Mouse (Mus musculus): ENCODE data around the gene Tmprss13.

Gene Tmprss13

DNA sequence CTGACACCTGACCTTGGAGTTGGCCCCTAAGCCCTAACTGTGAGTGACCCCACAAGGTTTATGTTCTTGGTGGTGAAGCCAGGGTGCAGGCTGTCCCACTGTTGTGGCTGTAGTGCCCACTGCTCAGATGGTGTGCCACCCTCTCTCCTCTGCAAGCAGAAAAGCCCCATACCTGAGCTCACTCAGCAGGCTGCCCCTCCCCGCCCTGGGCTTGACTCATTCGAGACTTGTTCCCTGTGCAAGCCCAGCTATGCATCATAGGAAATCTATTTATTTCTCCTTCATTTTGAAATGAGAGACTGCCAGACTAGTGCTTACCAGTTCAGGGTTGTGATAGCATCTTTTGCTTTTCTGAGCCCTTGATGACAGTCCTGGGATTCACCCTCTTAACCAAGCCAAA is 18.5 kb downstream of the Tmprss13 start:
- no peak for DNase-seq (ENCODE audit: low spot score)

DNA sequence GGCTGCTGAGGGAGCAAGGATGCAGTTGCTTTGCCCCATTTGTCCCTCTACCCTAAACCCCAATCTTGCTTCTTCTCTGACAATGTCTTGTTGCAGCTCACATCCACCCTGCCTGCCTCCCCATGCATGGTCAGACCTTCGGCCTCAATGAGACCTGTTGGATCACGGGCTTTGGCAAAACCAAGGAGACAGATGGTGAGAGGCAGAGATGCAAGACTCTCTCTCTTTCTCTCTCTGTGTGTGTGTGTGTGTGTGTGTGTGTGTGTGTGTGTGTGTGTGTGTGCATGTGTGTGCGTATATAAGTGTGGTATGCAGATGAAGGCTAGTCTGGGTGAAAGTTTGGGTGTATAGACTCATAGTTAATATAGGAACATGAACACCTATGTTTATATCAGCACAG is 24.2 kb downstream of the Tmprss13 start:
- no peak for DNase-seq (ENCODE audit: low spot score)

DNA sequence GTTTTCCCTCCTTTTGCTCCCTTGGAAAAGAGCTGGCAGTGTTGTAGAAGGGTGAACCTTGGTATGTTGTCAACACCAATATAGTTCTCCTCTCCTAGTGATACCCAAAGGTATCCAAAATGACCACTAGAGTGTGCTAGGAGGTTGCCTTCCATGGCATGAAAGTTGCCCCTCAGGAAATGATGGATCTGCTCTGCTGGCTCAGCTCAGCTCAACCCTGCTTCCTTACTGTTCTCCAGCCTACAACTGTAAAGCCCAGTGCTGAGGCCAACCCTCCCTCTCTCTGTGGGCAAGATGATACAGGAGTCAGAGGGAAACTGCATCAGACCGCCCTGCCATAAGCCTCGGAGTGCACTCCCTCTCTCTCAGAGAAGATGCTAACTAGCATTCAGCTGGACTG is 26.6 kb downstream of the Tmprss13 start:
- no peak for DNase-seq (ENCODE audit: low spot score)

DNA sequence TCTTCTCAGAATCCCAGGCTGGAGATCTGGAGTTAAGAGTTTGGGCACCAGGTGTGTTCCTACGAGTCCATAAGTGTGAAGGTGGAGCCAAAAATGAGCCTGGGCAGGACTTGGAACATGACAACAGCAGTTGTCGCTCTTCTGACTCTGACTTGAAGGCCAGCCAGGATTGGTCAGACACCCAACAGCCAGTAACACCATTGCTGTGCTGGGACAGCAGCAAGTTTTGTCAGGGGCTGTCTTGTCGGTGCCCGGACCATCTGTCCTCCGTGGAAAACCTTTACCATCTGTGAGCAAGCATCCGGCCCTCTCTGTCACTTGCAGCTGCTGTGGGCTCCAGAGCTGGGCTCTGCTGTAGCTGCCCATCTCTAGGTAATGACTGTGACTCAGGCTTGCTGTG is 27.4 kb downstream of the Tmprss13 start:
- DNase-seq (ENCODE audit: low spot score) = no peak

DNA sequence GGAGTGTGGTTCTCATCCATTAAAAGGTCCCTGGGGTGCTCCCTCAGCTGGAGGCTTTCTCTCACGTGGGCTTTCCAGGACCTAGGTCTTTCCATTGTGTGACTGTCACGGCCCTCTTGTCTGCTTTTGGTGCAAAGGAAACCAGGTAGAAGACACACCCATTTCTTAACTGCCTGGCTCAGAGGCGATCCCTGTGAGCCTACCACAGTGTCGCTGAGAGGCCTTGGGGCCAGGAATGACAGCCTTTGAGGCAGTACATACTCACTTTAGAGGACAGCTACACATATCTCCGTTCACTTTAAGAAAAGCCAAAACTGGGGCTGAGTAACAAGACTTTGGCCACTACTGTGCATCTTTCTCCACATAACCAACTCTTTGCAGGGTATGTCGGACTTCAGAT is 29.7 kb downstream of the Tmprss13 start:
- no peak for DNase-seq (ENCODE audit: low spot score)

- no peak for DNase-seq (ENCODE audit: low spot score)
Measured at GRCm38 (mm10) chr9:45349181-45349580, 30.3 kb downstream of the Tmprss13 start.

- no peak for DNase-seq (ENCODE audit: low spot score)
Measured at GRCm38 (mm10) chr9:45349851-45350250, 31.0 kb downstream of the Tmprss13 start.

GRCm38 (mm10) chr9:45355192-45355591 is 36.3 kb downstream of the Tmprss13 start:
- no peak for DNase-seq (ENCODE audit: low spot score)

GRCm38 (mm10) chr9:45358356-45358755 is 39.5 kb downstream of the Tmprss13 start:
- no peak for DNase-seq (ENCODE audit: low spot score)

DNA sequence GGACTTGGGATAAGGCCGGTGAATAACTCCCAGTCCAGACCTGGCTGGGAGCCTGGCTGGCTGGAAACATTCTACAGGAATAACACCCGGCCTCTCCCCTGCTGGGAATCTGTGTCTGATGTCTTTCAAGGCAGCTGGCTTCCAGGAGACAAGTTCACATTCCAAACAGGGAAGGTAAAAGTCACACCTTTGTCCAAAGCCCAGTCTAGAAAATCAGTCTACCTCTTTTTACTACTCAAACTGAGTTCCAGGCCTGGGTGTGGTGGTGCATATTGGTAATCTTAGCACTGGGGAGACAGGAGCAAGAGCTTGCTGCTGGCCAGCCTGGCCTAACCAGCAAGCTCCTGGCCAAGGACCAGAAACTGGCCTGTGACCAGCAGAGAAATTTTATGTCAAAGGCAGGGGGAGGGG is 43.2 kb downstream of the Tmprss13 start:
- DNase-seq (ENCODE audit: low spot score) = no peak

DNA sequence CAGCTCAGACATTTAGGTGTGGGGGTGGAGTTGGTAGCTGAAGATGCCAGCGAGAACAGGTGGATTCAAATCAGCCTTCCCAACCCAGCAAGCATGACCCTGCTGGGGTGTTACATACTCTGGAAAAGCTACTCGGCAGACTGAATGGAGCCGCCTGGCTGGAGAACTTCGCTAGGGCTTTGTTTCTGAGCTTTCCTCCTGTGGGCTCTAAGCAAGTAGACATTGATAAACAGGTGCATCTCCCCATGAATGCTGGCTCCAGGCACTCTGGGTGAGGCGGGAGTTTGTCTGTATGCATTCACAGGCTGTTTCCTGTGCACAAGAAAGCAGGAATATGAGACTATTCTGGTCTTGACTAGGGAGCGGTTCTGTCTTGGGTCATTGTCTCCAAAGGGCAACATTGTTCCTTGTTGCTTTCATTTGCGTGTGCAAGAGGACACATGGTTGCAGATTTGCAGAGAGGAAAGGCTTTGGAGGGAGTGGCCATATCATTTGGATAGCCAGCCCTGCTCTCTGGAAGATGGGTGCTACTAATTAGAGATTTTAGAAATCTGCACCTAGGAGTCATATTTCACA is 44.8 kb downstream of the Tmprss13 start:
- no peak for DNase-seq (ENCODE audit: low spot score)

GRCm38 (mm10) chr9:45367716-45368115 is 48.8 kb downstream of the Tmprss13 start:
- DNase-seq (ENCODE audit: low spot score) = no peak

- DNase-seq (ENCODE audit: low spot score) = no peak
Measured at GRCm38 (mm10) chr9:45368341-45368901, 49.5 kb downstream of the Tmprss13 start.

DNA sequence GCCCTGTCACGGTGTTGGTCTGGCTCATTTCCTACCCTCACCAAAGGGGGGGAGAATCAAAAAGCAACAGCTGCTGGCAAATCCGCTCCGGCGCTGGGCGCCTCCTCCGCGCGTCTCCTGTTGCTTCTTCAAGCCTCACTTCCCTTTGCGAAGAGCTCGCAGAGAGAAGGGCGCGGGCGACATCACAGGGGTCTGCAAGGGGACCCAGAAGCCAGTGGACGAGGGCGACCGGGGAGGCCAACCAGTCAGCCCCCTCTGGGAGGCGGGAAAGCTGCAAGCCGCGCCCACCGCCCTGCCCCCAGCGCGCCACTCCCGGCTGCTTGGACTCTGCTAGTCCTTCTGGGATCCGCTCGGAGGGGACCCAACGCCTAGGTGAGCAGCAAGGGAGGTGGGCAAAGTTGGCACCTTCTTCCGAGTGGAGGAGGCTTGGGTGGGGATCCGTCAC is 51.2 kb downstream of the Tmprss13 start, which contains the start of gene Fxyd6:
Gene Fxyd6 (plus strand): TSS at position 69 of the 445 bp plus-strand sequence.
- DNase-seq (ENCODE audit: low spot score) = peak; percentile 84

GRCm38 (mm10) chr9:45370616-45371336 is 51.9 kb downstream of the Tmprss13 start:
- DNase-seq (ENCODE audit: low spot score) = no peak

- DNase-seq (ENCODE audit: low spot score) = no peak
Measured at GRCm38 (mm10) chr9:45371337-45371707, 52.4 kb downstream of the Tmprss13 start.

- DNase-seq (ENCODE audit: low spot score) = no peak
Measured at GRCm38 (mm10) chr9:45373896-45374295, 55.0 kb downstream of the Tmprss13 start.

DNA sequence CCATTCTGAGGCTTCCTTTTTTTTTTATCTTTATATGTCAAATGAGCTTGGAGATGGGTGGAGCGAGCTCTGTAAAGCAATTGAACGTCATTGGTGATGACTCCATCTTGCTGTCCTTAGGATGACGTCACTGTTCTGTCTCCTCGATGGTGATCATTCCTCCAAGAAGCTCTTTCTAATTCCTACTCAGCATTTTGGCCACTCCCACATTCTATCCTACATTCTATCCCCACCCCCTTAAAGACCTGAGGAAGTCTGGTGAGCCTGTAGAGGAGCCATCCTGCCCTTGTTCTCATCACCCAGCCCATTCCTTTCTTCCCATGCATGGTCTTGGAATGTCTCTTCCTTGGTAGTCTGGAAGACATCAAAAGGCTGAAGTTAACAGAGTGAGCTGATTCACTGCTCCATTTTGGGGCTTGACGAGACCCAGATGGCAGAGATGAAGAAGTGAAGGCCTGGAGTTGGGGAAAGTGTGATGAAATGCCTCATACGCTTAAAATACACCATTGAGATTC is 56.1 kb downstream of the Tmprss13 start:
- DNase-seq (ENCODE audit: low spot score) = no peak

DNA sequence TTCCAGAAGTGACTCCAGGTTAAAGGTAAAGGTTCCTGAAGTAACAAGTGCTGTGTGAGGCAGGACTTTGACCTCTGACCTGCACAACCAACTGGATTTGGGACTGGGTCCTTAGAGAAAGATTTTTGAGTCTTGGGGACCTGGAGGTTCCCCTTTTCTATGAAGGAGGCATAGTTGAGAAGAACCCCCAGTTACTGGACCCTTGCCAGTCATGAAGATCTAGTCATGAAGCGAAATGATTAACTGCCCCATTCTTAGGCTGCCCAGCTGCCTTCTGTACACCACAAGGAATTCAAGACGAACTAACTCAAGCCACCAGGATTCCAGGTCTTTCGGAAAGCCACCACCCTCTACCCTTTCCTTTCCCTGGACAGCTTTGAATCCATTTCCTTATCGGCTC is 57.5 kb downstream of the Tmprss13 start:
- no peak for DNase-seq (ENCODE audit: low spot score)

- DNase-seq (ENCODE audit: low spot score) = no peak
Measured at GRCm38 (mm10) chr9:45376883-45377282, 58.0 kb downstream of the Tmprss13 start.

- DNase-seq (ENCODE audit: low spot score) = no peak
Measured at GRCm38 (mm10) chr9:45380411-45381251, 61.7 kb downstream of the Tmprss13 start.

DNA sequence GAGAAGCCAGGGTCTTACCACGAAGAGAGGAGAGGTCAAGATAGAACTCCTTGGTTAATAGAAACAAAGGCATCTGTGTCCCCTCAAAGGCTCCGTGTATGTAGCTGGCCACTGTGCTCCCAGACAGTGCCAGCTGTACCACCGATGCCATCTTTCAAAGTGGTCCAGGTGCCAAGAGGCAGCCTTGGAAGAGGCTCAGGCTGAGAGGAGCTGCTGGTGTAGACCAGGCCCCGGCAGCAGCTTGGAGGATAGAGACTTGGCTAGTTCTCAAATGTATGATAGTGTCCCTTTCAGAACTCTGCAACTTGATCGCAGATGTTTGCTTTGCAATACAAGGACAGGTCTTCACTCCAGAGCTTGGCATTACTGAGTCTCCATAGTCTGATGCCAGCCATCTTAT is 63.4 kb downstream of the Tmprss13 start:
- DNase-seq (ENCODE audit: low spot score) = no peak
